Mouse (Mus musculus) midbrain, embryonic 14.5 days (tissue): ENCODE data around the gene Gm21915. TPM values are rescaled to one million over a fixed set of nuclear protein-coding genes. Genes with fewer than 3 reads are reported as not detected.
A peak's percentile ranks its signal among the peaks of the same experiment; 100 is the strongest.

ENCODE experiments used
- ATAC-seq: fragments of 200-750 bp; cut with Nextera tagmentation; 2 replicates; pipeline ENCODE4 v1.8.0; 2017; ENCODE audit warnings: moderate number of reproducible peaks, moderate library complexity; ENCODE audit not compliant: low FRiP score, low TSS enrichment
- DNase-seq: peaks from one replicate; pipeline ENCODE4 v3.0.0-alpha.2; 2015
- H3K27ac ChIP-seq: fragments of 300-500 bp; sonication (generic); replicated peaks from 2 replicates; pipeline ENCODE4 v1.5.1; 2014; ENCODE audit warnings: mild to moderate bottlenecking, low read depth, low read length, moderate library complexity
- H3K27me3 ChIP-seq: fragments of 300-500 bp; sonication (generic); 2 replicates; pipeline ENCODE4 v1.6.1; 2014; ENCODE audit warnings: low read length, control low read depth, mixed read lengths; ENCODE audit not compliant: control insufficient read depth, insufficient read depth
- H3K36me3 ChIP-seq: fragments of 300-500 bp; sonication (generic); 2 replicates; pipeline ENCODE4 v1.6.1; 2014; ENCODE audit warnings: low read length, control low read depth; ENCODE audit not compliant: control insufficient read depth, insufficient read depth
- H3K4me1 ChIP-seq: fragments of 300-500 bp; sonication (generic); 2 replicates; pipeline ENCODE4 v1.6.1; 2014; ENCODE audit warnings: mild to moderate bottlenecking, antibody characterized with exemption, low read length, control low read depth; ENCODE audit not compliant: control insufficient read depth, insufficient read depth
- H3K4me2 ChIP-seq: fragments of 300-500 bp; sonication (generic); 2 replicates; pipeline ENCODE4 v1.6.1; 2014; ENCODE audit warnings: mild to moderate bottlenecking, low read length, moderate library complexity
- H3K4me3 ChIP-seq: fragments of 300-500 bp; sonication (generic); replicated peaks from 2 replicates; pipeline ENCODE4 v1.5.1; 2014; ENCODE audit warnings: low read depth, low read length
- H3K9ac ChIP-seq: fragments of 300-500 bp; sonication (generic); replicated peaks from 2 replicates; pipeline ENCODE4 v1.6.1; 2014; ENCODE audit warnings: mild to moderate bottlenecking, low read length, moderate library complexity
- H3K9me3 ChIP-seq: fragments of 300-500 bp; sonication (generic); 2 replicates; pipeline ENCODE4 v1.6.1; 2016; ENCODE audit warnings: low read length, control low read depth, mixed read lengths; ENCODE audit not compliant: control insufficient read depth
- WGBS: fragments of 180-500 bp; shearing (Covaris S2); extraction: QIAGEN DNeasy Blood & Tissue Kit; methylation state at CpG from one replicate; pipeline ENCODE4 v1.1.7; 2014; 5-methylcytosine and 5-hydroxymethylcytosine counted together
- polyA plus RNA-seq: library from polyadenylated mRNA; unstranded; fragments of >200 nt; fragmentation: Nextera tagmentation; extraction: Ambion mirVana; gene quantifications from 2 replicates; pipeline ENCODE4 v1.2.1, GENCODE M21; 2014

The Gm21915 gene
- polyA plus RNA-seq, 1 experiment from 2014 or later, result not detected

DNA sequence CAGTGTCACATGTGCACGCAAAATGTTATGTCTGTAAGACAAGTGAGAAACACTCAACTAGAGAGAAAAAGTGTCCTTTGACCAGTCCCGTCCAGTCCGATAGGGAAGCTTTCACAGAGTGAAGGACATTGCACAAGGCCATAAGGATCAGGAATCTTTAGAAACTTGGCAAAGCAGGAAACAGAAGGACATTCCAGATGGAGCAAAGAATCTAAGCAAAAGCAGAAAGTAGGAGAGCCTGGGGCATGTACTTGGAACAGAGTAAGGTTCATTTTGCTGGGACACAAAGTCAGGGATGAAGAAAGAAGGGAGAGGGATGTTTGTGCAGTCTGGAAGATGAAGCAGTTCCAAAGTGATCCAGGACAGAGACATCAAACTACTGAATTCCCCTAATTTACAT lies 21.0 kb upstream of the Gm21915 start:
- WGBS, result 100% methylated on average over 3 of the region's 3 CpGs
- Histone ChIP-seq H3K9me3 (no peaks in the 10 kb centered on the region), H3K4me2 (no peak overlapping the region), H3K36me3 (no peaks in the 10 kb centered on the region), H3K27ac (no peak overlapping the region), H3K27me3 (no peaks in the 10 kb centered on the region), H3K9ac (no peak overlapping the region), H3K4me3 (no peak overlapping the region), H3K4me1 (no peaks in the 10 kb centered on the region)
- no peak for DNase-seq
- no peak for ATAC-seq

DNA sequence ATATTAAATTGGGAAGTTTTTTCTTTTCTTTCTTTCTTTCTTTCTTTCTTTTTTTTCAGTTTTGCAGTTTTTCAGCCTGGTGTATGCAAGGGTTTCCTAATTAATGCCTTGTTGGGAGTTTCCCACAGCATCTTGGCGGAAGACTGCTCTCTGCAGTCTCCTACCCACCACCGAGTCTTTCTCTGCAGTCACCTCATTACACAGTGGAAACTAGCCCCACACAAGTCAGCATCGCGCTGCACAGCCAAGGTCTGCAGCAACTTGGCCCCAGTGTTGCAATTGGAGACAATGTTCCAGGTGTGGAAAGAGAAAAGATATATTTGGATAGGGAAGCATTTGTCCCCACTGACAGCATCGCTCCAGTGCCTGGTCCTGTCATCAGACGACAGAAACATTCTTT lies 20.4 kb upstream of the Gm21915 start:
- WGBS, result 76% methylated on average over 6 of the region's 6 CpGs
- Histone ChIP-seq H3K4me3 (no peak overlapping the region), H3K36me3 (no peaks in the 10 kb centered on the region), H3K27me3 (no peaks in the 10 kb centered on the region), H3K9ac (no peak overlapping the region), H3K4me1 (no peaks in the 10 kb centered on the region), H3K9me3 (no peaks in the 10 kb centered on the region), H3K27ac (no peak overlapping the region), H3K4me2 (no peak overlapping the region)
- no peak for DNase-seq
- ATAC-seq, result no peak

DNA sequence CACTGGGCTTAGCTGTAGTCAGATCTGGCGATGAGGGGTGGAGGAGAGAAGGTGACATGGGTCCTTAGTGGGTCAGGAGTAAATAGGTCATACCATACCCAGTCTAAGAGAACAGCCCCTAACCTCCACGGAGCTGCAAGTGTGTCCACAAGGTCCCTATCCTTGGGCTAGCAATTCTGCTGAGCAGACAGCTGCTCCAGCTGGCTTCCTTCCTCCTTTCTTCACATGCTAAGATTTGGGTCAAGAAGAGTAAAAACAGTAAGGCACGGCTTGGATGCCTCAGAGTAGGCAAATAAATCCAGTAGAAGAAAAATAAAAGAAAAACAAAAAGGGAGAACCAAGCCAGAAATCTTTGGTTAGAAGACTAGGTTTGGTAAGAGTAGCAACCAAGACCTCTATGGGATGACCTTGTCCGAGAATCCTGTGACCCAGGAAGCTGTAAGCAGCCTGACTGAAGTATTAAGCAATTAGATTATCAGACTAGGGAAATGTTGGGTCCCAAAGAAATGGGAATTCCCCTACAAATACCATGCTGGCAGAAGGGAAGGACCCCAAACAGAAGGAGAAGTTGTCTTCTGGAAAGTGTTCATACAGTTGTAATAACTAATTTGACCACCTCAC lies 19.1 kb upstream of the Gm21915 start:
- H3K9me3 ChIP-seq, result no peaks in the 10 kb centered on the region
- DNase-seq (no peak), ATAC-seq (no peak)

DNA sequence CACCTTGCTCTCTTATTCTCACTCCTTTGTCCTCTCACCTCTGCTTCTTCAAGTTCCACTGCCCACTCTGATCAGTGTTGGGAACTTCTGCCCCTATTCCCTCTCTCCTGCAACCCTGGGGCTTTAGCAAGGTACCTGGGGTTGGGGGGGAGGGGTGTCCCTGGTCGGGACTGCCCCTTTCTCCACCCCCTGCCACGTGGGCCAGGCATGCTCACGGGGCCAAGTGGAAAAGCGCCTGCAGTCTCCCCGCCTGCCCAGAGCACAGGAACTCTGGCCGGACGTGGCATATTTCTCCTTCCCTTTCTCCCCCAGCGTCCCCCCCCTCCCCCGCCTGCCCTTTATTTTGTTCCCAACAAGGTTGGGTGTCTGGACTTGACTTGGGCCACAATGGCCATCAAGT lies 17.7 kb upstream of the Gm21915 start:
- no peaks in the 10 kb centered on the region for H3K4me1 ChIP-seq
- ATAC-seq (no peak), DNase-seq (no peak)
- H3K4me2 ChIP-seq, result no peak overlapping the region
- H3K4me3 ChIP-seq, result no peak overlapping the region
- no peak overlapping the region for H3K27ac ChIP-seq
- H3K9me3 ChIP-seq, result no peaks in the 10 kb centered on the region
- no peaks in the 10 kb centered on the region for H3K36me3 ChIP-seq
- H3K9ac ChIP-seq, result no peak overlapping the region
- 53% methylated on average over 9 of the region's 9 CpGs for WGBS
- no peaks in the 10 kb centered on the region for H3K27me3 ChIP-seq

More for the DNA sequence above, 19.1 kb upstream of the Gm21915 start:
- Histone ChIP-seq H3K4me1 (no peaks in the 10 kb centered on the region), H3K27ac (no peak overlapping the region), H3K36me3 (no peaks in the 10 kb centered on the region), H3K27me3 (no peaks in the 10 kb centered on the region), H3K4me3 (no peak overlapping the region), H3K4me2 (no peak overlapping the region), H3K9ac (no peak overlapping the region)
- 93% methylated on average over 4 of the region's 4 CpGs for WGBS

DNA sequence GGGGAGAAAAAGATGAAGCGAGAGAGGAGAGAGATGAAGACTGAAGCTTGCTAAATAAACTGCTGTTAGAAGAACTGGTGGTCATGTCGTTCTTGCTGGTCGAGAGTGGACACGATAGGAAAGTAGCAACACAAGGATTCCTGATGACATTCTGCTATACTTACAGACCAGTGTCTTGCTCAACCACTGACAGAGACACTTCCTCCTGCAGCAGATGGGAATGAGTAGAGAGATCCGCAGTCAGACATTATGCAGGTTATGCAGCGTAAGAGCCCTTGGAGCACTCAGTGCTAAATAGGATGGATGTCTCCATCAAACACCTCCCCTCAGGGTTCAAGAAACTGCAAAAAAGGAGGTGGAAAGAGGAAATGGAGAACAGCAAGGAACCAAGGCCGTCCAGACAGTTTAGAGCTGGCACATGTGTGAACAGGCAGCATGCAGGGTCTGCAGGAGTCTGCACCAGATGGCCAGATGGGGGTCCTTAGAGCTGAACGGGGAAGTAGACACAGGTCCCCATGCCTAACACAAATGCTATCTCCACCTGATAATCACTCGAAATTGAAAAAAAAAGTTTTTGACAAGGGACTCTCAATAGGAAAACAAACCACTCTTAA lies 4.1 kb upstream of the Gm21915 start:
- H3K36me3 ChIP-seq, result no peaks in the 10 kb centered on the region
- WGBS, result 81% methylated on average over 9 of the region's 9 CpGs
- H3K27me3 ChIP-seq, result no peaks in the 10 kb centered on the region
- peaks cover 2% of the 10 kb centered on the region for H3K4me1 ChIP-seq
- no peak overlapping the region for H3K27ac ChIP-seq
- DNase-seq (no peak), ATAC-seq (no peak)
- no peak overlapping the region for H3K4me2 ChIP-seq
- no peaks in the 10 kb centered on the region for H3K9me3 ChIP-seq
- no peak overlapping the region for H3K9ac ChIP-seq
- no peak overlapping the region for H3K4me3 ChIP-seq

DNA sequence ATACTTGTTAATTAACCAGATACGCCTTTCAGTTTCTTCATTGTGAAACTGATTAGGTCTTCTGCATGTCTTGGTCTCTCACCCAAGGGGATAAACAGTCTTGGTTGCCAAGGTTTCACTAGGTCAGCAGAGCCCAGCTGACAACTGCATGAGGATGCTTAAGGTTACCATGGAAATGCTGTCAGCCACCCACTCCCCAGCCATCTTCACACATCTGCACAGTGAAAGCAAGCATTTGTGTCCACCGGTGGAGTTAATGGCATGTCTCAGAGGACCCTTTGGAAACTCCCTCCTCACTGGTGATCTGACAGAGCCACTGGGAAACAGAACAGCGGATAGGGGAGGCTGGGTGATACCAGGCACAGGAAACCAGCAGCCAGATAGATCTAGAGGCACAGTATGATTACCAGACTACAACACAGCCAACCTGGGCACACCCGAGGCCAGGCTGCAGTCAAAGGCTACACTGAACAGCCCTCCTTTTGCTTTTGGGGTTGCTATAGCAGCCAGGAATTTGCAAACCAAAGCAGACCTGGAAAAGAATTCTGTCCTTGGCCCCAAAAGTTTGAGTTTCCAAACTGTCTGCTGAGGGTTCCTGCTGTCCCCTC lies 1.0 kb downstream of the Gm21915 start:
- no peak; the same call in 1 of the 2 replicates for ATAC-seq
- H3K4me1 ChIP-seq, result peaks cover 11% of the 10 kb centered on the region
- peak; percentile 64 for DNase-seq
- no peaks in the 10 kb centered on the region for H3K27me3 ChIP-seq
- H3K4me3 ChIP-seq, result no peak overlapping the region
- no peak overlapping the region for H3K9ac ChIP-seq
- no peaks in the 10 kb centered on the region for H3K36me3 ChIP-seq
- H3K4me2 ChIP-seq, result no peak overlapping the region
- 14% methylated on average over 4 of the region's 4 CpGs for WGBS
- H3K9me3 ChIP-seq, result no peaks in the 10 kb centered on the region
- peak overlapping the region; percentile 28 for H3K27ac ChIP-seq

DNA sequence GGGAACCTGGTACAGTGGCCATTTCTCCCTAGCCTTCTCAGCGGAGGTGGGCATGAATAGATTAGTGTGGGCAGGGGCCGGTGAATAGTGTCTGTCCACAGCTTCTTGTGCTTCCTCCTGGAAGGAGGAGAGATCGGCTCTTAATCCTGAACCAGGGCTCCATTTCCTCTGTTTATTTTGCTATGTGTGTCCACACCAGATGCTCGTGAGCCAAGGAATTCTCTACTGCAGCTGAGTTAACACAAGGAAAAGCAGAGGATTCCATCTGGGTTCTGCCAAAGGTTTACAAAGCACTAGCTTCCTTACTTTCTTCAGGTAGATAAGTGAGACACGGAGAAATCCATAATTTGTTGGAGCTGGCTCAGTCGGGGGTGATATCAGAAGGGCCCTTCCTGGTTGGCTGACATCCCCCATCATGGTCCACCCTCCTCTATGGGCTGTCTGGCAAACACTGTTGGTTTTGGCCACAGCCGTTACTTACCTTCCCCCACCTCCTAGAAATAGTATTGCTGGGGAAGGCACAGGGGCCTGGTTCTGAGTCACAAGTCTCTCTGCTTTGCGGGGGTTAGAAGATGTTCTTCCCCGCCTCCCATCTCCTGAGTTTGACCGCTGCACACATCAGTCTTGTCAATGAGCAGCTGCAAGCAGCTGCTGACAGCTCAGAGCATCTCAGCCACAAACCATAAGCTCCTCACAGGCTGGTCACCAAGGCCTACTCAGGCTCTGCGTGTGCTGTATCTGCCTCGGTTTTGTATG lies 5.0 kb downstream of the Gm21915 start:
- H3K9ac ChIP-seq, result no peak overlapping the region
- no peak overlapping the region for H3K4me3 ChIP-seq
- H3K36me3 ChIP-seq, result no peaks in the 10 kb centered on the region
- H3K4me1 ChIP-seq, result peaks cover 11% of the 10 kb centered on the region
- DNase-seq, result no peak
- H3K27ac ChIP-seq, result no peak overlapping the region
- no peaks in the 10 kb centered on the region for H3K27me3 ChIP-seq
- 86% methylated on average over 12 of the region's 12 CpGs for WGBS
- H3K4me2 ChIP-seq, result no peak overlapping the region
- no peak for ATAC-seq
- H3K9me3 ChIP-seq, result no peaks in the 10 kb centered on the region

DNA sequence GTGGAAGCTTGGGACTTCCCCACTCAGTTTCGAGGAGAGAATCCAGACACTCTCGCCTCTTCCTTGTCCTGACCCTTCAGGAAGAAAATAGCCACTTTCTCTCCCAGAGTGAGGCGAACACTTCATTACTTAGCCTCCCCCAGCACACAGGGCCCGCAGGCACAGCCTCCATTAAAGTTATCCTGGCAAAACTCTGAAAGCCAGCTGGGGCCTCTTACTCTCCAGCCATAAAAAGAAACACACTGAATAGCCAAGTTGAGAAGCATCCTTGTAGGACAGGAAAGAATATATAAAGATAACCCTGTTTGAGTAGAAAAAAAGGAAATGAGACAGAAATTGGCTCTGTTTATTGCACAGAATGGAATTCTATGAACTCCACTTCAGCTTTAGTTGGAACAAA lies 8.2 kb downstream of the Gm21915 start:
- WGBS, result 86% methylated on average over 4 of the region's 4 CpGs
- no peaks in the 10 kb centered on the region for H3K36me3 ChIP-seq
- H3K4me1 ChIP-seq, result no peaks in the 10 kb centered on the region
- no peak overlapping the region for H3K27ac ChIP-seq
- H3K4me2 ChIP-seq, result no peak overlapping the region
- no peak overlapping the region for H3K9ac ChIP-seq
- no peak overlapping the region for H3K4me3 ChIP-seq
- no peaks in the 10 kb centered on the region for H3K27me3 ChIP-seq
- ATAC-seq (no peak), DNase-seq (no peak)
- H3K9me3 ChIP-seq, result no peaks in the 10 kb centered on the region
